Mouse (Mus musculus) liver, embryonic 14.5 days (tissue): Measurements from ENCODE around the gene Rhag.

Experiments
- CTCF ChIP-seq: IDR thresholded peaks from 2 replicates; pipeline ENCODE4 v1.5.1; 2016; ENCODE audit warnings: antibody characterized with exemption, low read depth, control low read depth
- EP300 ChIP-seq: IDR thresholded peaks from 2 replicates; pipeline ENCODE4 v1.6.1; 2016; ENCODE audit warnings: antibody characterized with exemption, low read depth

DNA sequence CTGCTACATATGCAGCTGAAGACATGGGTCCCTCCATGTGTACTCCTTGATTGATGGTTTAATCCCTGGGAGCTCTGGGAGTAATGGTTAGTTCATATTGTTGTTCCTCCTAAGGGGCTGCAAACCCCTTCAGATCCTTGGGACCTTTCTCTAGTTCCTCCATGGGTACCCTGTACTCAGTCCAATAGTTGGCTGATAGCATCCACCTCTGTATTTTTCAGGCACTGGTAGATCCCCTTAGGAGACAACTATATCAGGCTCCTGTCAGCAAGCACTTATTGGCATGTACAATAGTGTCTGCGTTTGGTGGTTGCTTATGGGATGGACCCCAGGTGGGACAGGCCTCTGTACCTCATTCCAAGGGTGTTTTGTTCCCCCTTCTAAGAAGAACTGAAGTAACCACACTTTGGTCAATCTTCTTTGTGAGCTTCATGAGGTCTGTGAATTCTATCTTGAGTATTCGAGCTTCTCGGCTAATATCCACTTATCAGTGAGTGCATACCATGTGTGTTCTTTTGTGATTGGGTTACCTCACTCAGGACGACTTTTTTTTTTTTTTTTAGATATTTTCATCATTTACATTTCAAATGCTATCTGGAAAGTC, 6.5 kb downstream of the Rhag start:
- TF ChIP-seq CTCF = no peak
- TF ChIP-seq EP300 = peak; percentile 80
